Mouse (Mus musculus) layer of hippocampus, postnatal 25 days (tissue): ENCODE measurements around the gene Zfp867. TPM values are rescaled to one million over a fixed set of nuclear protein-coding genes. Genes with fewer than 3 reads are reported as not detected.

Experiments
- total RNA-seq, 2 experiments: library from RNA; stranded (reverse); gene quantifications; 2 replicates each; pipeline ENCODE4 v1.2.3; 2021

Zfp867 gene
- total RNA-seq, 2 experiments from 2014 or later = 3.7 to 4.2 TPM

Other genes with a start within 250 kb of the Zfp867 start
- gene Arf1, start 244.2 kb downstream of the Zfp867 start, total RNA-seq = 100 to 1,000 TPM; 521 to 565 TPM
- gene Wnt3a, start 181.7 kb downstream of the Zfp867 start, total RNA-seq = under 1 TPM in 1 of 2 experiments, not detected in 1; 0.10 TPM
- 1 to 10 TPM; 3.6 to 6.6 TPM for gene Wnt9a, start 165.5 kb downstream of the Zfp867 start, total RNA-seq
- gene Prss38, start 96.8 kb downstream of the Zfp867 start, total RNA-seq = not detected
- gene Jmjd4, start 22.4 kb downstream of the Zfp867 start, total RNA-seq = 10 to 100 TPM; 25.3 to 27.0 TPM
- gene Snap47, start 21.3 kb downstream of the Zfp867 start, total RNA-seq = 100 to 1,000 TPM; 345 to 382 TPM
- 1 to 10 TPM; 7.9 to 9.1 TPM for gene Zkscan17, start 54.3 kb upstream of the Zfp867 start, total RNA-seq
- under 1 TPM; 0.64 to 0.92 TPM for gene Nlrp3, start 69.1 kb upstream of the Zfp867 start, total RNA-seq
- not detected for gene Olfr222, start 103.8 kb upstream of the Zfp867 start, total RNA-seq
- not detected for gene Olfr223, start 120.8 kb upstream of the Zfp867 start, total RNA-seq
- 100 to 1,000 TPM; 267 to 302 TPM for gene Mprip, start 188.8 kb upstream of the Zfp867 start, total RNA-seq